ENCODE assay signal across 22 mouse cellular contexts in the genomic region with DNA sequence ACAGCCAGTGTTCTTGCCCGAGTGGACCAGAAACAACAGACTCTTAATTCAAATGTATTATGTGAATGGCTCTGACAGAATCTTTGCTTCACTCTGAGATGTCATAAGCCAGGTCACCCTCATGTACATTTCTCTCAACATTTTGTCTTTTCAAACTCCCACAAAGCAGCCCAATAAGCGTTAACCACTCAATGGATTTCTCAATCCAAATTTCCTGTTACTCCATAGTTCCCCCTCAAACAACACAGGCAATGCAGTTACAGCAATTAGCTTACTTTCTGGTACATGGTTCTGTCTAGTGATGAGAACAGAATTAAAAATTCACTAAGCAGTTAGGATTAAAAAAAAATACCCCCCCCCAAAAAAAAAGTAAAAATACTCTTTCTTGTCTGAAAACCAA.
"Had no signal": no experiment of that assay in that cellular context is flagged by ENCODE, and none has a peak within 500 bp of the region (broad histone marks: within the 10 kb centered on the region; RNA-seq: fewer than 3 reads in every experiment).

No protein-coding gene starts in this region.

- DNase-seq: cerebellum, adult 2 months; cerebellum, adult 8-10 months; cerebellum, adult 9-10 months; cerebellum, adult 9-11 months; cerebellum, postnatal 10 days; cerebellum, postnatal 14 days; cerebellum, postnatal 25 days; cerebellum, postnatal 36 days; embryo, embryonic 11 days; forebrain, postnatal 0 days; gastrocnemius, adult 2 months; gastrocnemius, postnatal 10 days; gastrocnemius, postnatal 14 days; gastrocnemius, postnatal 25 days; gastrocnemius, postnatal 36 days; heart, adult 11 months; heart, adult 18-20 months; heart, adult 2 months had no signal

- ATAC-seq: forebrain, embryonic 13.5 days; forebrain, embryonic 14.5 days; forebrain, embryonic 15.5 days; forebrain, embryonic 16.5 days; forebrain, postnatal 0 days had no signal
